Mouse (Mus musculus): ENCODE measurements at regions not wholly inside any gene's neighbourhood (a gene's known extent, or its start where the extent isn't known, plus 50 kb on each side); places are given as distances from the start of the nearest gene placed in this dataset.

DNA sequence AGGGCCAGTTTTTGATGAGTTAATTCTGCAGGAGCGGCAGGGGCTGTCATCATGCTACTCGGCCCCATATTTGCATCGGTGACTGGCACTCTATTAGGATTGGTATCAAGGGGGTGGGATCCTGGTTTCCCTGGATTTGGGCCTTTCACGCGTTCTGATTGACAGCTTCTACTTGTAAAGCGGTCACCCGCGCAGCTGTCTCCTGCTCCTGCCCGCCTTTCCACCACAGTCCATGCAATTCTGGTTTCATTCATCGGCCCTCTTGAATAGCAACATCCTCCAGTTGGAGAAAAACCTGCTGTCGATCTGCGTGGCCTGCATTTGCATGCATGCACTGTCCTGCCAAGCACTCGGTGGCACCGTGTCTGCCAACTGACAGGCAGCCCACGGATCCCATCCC is 236.6 kb downstream of the Nr2f2 start:
- no peak for TF ChIP-seq CTCF (IDR thresholded peaks at IDR 0.05; ENCODE audit: borderline replicate concordance, insufficient read depth, low read length)
- no peak for TF ChIP-seq POLR2A (IDR thresholded peaks at IDR 0.05; ENCODE audit: low read depth, low read length)

All from embryonic fibroblast, embryonic 13.5 days (primary cell).